Mouse (Mus musculus) forelimb bud, embryonic 11.5 days (tissue): Measurements from ENCODE around the gene Slfn9.
"Not testable (repeated sequence)": the region's sequence is repeated elsewhere in the genome, so short reads cannot be mapped to it uniquely, and the experiment has no call there.

Experiments
- DNase-seq: peaks from one replicate; pipeline ENCODE4 v3.0.0-alpha.2; 2012; ENCODE audit warnings: low read depth, low spot score

Slfn9 gene

DNA sequence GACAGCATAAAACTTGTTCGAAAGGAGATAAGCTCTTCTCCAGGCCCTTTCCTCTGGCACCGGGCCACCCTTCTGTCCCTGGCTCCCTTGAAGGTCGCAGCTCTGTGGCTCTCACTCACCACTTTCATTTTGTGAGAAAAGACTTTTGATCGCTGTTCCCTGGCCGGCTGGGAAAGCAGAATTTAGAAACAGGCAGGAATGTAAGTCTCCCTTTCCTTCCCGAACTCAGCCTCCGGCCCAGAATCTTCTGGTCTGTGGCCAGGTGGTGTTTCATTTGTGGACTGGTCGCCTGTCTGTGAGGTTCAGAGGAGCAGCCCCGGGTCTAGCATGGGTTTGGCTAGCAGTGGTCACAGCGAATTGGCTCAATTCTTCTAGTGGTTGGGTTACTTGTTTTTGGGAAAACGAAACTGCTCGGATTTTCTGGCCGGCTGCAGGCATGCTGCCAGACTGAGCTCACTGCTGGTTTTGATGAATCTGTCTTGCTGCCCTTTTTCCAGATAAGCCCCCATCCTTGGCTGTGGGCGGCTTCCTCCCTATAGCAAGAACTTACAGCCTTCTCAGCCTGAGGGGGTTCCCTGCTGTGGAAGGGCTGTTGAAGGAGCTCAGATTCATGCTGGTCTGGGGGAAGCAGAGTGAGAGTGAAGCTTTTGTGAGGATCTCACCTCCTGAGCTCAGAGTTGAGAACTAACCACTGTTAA, at the start of gene Slfn9:
Gene Slfn9 (minus strand): TSS at position 362 of the 698 bp plus-strand sequence.
- peak; percentile 29 for DNase-seq

GRCm38 (mm10) chr11:83041000-83041399, 49.4 kb upstream of the Slfn9 start:
- no peak for DNase-seq

DNA sequence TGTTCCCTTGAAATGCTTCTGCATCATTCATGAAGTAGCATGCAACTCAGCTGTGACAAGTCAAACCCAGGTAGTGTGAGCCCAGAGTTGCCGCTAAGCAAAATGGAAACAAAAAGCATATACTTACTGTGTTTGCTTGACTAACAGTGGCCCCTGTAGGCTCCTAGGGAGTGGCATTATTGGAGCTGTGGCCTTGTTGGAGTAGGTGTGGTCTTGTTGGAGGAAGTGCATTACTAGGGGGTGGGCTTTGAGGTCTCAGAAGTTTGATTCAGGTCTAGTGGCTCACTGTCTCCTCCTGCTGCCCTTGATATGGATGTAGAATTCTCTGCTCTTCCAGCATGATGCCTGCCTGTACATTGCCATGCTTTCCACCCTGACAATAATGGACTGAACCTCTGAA, 48.7 kb upstream of the Slfn9 start:
- no peak for DNase-seq

GRCm38 (mm10) chr11:83039796-83040195, 48.2 kb upstream of the Slfn9 start:
- DNase-seq: no peak

DNA sequence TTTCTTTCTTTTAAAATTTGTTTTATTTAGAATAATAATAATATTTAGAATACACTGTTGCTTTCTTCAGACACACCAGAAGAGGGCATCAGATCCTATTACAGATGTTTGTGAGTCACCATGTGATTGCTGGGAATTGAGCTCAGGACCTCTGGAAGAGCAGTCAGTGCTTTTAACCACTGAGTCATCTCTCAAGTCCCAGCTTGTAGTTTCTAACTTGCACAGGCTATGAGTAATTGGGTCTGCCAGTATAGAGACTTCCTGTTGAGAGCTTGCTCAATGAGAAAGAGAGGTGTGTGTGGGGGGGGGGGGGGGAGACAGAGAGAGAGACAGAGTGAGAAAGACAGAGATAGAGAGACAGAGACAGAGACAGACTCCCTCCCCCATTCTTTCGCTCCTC, 47.5 kb upstream of the Slfn9 start:
- DNase-seq: no peak

DNA sequence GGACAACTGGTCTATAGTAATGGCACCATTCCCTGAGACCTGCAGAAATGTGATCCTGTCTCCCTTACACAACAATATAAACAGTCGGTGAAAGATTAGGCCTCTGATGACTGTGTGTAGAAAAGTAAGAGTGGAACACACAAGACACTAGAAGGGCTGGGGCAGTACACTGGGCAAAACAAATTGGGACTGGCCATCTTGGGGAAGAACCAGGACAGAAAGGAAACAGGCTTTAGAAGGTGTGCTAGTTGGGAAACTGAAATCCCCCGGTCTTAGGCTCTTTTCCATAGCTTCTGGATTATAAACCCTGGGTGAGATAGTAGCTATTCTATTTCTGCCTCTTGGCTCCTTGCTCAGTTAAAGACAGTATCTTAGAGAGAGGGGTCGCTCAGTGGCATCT, 47.1 kb upstream of the Slfn9 start:
- DNase-seq: not testable (repeated sequence)

DNA sequence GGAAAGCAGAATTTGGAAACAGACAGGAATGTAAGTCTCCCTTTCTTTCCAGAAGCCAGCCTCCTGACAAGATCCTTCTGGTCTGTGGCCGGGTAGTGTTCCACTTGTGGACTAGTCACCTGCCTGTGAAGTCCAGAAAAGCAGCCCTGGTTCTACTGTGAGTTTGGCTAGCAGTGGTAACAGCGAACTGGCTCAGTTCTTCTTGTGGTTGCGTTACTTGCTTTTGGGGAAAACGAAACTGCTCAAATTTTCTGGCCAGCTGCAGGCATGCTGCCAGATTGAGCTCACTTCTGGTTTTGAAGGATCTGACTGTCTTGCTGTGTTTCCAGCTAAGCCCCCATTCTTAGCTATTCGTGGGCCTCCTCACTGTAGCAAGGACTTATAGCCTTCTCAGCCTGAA, 29.0 kb upstream of the Slfn9 start, which contains the start of gene Slfn8:
Gene Slfn8 (minus strand): TSS at position 190 of the 400 bp plus-strand sequence.
- no peak for DNase-seq

GRCm38 (mm10) chr11:83019561-83020519, 28.2 kb upstream of the Slfn9 start:
- DNase-seq: not testable (repeated sequence)

DNA sequence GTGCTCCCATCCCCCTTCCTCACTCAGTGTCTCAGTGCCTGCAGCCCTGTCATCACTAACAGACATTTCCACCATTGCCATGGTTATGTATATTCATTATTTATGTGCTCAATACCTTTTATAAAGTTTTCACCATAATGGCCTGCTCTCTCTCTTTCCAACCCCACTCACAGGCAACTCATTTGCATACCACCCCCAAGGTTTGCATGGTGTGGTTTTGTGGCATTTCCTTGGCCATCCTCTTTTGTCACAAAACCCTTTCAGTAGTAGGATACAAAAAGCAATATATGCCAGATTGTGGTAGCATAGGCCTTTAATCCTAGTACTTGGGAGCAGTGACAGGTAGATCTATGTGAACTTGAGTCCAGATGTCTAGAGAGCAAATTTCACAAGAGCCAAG, 24.5 kb upstream of the Slfn9 start:
- no peak for DNase-seq

DNA sequence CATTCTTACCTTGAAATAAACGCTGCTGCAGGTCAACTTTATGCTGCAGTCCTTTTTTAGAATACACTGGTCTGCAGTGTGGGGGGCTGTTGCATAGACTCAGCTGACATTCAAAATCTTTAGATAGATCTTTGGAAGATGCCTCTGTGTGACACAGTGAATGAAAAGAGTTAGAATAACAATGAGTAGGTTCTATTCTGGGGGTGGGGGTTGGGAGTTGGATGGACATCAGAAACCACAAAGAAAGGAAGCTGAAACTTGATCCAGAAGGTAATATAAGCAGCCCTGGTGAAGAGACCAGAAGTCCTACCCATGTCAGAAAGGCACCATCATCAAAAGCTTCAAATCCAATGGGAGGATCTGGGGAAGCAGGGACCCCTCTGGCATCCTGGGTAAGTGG, 21.7 kb upstream of the Slfn9 start:
- DNase-seq: no peak

DNA sequence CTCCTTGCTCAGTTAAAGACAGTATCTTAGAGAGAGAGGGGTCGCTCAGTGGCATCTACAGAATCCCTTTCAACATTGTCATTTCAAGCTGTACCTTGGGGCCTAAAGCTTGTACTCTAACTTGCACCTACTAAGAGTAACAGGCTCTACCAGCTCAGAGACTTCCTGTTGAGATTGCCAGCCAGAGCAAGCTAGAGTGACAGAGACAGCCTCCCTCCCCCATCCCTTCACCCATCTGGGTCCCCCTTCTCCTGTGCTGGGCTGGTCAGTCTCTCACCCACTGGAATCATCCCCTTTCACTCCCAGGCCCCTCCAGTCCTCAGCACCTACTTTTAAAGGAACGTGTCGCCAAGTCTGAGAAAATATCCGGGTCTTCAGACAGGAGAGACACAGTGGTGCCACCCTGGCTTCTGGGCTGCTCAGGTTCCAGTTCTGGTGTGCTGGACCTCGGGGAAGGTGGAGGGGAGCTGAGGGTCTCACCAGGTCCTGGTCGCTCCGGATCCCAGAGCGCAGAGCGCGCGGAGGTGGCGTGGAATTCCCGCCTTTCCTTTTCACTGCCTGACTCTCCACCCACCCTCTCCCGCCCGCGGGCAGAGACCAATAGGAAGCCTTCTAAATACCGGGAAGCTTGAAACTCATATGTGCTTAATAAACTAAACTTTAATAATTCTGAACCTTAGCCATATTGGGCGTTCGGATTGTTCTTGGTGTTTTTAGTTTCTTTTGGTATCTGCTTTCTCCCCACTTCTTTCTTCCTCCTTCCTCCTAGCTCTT, 831 bp downstream of the Slfn9 start:
- peak; percentile 52 for DNase-seq

- no peak for DNase-seq
These were observed 2.3 kb downstream of the Slfn9 start for GRCm38 (mm10) chr11:82989357-82989756.

GRCm38 (mm10) chr11:82987621-82988020, 4.0 kb downstream of the Slfn9 start:
- DNase-seq: no peak

GRCm38 (mm10) chr11:82983193-82983592, 8.4 kb downstream of the Slfn9 start:
- no peak for DNase-seq

GRCm38 (mm10) chr11:82982409-82982808, 9.2 kb downstream of the Slfn9 start:
- DNase-seq: not testable (repeated sequence)

- no peak for DNase-seq
These were observed 17.7 kb downstream of the Slfn9 start for GRCm38 (mm10) chr11:82973916-82974315.

DNA sequence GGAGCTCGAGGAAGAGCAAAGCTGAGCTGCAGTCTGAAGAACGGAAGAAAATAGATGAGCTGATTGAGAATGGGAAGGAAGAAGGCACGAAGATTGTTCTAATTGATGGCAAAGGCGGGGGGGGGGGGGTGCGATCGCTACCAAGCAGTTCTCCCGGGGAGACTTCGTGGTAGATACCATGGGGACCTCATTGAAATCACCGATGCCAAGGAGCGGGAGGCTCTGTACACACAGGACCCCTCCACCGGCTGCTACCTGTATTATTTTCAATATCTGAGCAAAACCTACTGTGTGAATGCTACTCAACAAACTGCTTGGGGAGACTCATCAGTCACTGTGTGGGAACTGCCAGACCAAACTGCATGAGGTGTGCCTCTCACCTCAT, 20.0 kb downstream of the Slfn9 start:
- DNase-seq: no peak

DNA sequence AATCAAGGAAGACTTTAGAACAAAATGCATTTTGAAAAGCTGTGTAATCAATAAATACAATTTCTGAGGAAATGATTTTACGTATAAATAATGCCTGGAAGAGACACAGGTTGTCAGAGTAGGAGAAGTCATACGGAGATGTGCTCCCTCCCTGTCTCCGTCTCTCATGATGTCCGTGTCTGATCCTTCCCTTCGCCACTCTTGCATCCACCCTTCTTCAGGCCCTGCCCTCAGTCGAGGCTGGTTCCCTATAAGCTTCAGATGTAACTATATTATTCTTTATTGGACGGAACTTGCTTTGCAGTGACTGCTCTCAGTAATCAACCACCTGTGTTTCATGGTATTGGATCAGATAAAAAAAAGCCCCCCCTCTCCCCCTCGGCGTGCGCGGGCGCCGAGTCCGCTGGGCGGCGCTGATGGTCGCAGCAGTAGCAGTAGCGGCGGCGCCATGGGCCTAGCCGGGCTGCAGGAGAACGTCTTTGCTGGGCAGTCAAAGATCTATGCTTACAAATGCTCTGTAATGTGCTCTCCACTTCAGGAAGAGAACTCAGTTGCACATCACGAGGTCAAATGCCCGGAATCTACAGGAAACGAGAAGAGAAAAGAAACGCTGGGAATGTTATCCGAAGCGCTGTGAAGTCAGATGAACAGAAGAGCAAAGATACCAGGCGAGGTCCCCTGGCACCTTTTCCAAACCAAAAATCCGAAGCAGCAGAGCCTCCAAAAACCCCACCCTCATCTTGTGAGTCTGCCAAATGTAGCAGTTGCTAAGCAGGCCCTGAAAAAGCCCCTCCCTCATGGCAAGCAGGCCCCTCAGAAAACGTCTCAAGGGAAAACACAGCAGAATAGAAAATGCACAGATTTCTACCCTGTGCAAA, 20.7 kb downstream of the Slfn9 start:
- peak; percentile 13 for DNase-seq

DNA sequence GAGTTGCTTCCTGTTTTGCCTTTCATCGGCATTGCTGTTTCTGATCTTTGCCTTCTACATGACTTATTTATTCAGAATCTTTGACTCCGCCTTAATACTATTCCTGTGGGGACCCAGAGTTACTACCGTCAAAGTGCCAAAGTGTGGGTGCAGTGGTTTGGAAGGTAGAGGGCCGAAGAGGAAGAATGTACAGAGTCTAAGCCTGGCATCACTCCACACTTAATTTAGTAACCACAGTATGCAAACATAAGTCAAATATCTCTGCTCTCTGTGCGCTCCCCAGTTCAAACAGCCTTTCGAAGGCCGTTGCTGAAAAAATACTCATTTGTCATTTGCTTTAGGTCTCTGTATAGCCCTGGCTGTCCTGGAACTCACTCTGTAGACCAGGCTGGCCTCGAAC, 29.4 kb downstream of the Slfn9 start:
- no peak for DNase-seq

- DNase-seq: no peak
These were observed 29.9 kb downstream of the Slfn9 start for GRCm38 (mm10) chr11:82961743-82962142.

DNA sequence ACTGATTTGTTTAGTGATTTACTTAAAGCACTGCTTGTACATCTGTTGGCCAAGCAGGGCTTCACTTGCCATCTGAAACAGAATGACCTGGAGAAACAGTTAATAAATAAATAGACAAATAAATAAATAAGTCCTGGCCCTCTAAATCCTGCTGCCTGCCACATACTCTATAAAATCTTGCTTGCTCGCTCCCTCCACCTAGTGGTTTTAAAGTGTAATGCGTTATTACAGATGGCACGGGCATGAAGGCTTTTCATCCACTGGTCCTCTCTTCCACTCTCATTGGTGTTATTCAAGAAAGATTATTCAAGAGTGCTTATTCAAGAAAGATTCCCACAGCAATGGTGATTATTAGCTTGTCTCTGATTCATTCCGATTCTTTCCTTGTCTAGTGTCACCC, 32.0 kb downstream of the Slfn9 start:
- DNase-seq: peak; percentile 18
